Mouse (Mus musculus): ENCODE measurements around the gene Krt19.

Krt19 gene

DNA sequence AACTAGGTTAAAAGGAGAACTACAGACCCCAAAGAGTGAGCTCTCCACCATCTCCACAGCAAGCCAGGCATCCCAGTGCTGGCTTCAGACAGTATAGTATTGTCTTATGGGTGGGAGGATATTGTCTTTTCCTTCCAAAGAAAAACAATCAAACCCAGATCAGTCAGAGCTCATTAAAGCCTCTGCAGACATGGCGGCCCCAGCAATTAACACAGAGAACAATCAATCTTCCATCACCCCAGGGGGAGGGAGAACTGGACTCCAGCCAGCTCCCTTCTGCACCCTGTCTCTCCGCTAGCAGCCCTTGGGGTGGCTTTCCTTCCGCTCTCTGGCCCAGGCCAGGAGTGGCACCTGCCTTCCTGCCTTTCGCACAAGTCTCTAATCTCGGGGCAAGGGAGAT is 10.8 kb downstream of the Krt19 start:
- DNase-seq (ENCODE audit: low spot score in 2 of 2), result no peak

GRCm38 (mm10) chr11:100136559-100136958 is 11.9 kb downstream of the Krt19 start:
- DNase-seq (ENCODE audit: low spot score in 2 of 2), result no peak

- DNase-seq (ENCODE audit: low spot score in 2 of 2), result no peak
Observed at GRCm38 (mm10) chr11:100135731-100136130, 12.7 kb downstream of the Krt19 start, which contains the start of gene Krt15. Gene Krt15, minus strand, starts transcription at chr11:100135928.

DNA sequence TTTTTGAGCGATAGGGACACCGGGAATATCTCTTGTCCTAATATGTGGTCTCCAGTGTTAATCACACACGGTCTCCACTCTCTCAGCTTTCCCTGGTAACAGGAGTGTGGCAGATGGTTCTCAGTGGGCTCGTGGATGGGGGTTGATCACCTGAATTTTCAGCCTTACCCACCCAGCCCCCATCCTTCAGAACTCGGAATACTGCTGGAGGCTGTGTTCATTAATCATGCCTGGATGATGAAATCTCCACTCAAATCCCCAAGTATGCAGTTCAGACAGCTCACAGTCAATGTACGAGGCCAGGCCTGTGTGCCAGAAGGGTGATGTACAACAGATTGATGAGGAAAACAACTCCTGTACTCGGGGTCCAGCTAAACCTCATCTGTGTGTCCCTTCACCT is 23.6 kb downstream of the Krt19 start:
- no peak for DNase-seq (ENCODE audit: low spot score in 2 of 2)

DNA sequence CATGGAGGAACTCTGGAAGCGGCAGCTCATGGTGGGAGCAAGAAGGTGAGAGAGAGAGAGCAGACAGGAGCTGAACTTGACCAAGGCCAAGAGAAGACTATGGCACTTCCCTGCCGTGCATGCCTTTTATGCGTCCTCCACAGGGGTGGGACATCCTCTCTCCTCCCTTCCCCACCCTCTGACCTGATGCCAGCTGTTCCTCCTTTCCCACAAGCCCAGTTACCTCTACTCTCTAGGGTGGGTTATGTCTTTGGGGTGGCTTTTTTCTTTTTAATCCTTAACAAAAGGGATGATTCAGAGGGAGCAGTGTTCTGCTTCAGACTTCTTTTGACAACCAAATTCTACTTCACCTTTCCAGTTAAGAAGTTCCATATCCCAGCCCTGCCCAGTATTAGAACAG is 27.0 kb downstream of the Krt19 start, which contains the start of gene Krt13:
Gene Krt13, minus strand, starts transcription at position 101 of the 400 bp plus-strand sequence.
- DNase-seq (ENCODE audit: low spot score in 2 of 2), result no peak

- DNase-seq (ENCODE audit: low spot score in 2 of 2), result no peak
Observed at GRCm38 (mm10) chr11:100120331-100120730, 28.1 kb downstream of the Krt19 start.

DNA sequence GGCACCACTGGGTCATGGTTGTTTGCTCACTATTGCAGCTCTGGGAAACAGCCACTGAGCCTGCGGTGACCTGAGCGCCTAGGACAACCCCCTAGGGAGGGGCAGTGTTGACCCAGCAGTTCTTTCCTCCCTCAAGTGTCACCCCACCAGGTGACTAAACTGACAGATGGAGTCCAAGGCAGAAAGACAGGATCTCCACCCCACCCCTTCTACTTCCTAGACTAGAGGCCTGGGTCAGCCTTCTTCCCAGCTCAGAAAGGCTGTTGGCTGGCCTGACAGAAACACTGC is 34.8 kb downstream of the Krt19 start:
- DNase-seq (ENCODE audit: low spot score in 2 of 2), result no peak

DNA sequence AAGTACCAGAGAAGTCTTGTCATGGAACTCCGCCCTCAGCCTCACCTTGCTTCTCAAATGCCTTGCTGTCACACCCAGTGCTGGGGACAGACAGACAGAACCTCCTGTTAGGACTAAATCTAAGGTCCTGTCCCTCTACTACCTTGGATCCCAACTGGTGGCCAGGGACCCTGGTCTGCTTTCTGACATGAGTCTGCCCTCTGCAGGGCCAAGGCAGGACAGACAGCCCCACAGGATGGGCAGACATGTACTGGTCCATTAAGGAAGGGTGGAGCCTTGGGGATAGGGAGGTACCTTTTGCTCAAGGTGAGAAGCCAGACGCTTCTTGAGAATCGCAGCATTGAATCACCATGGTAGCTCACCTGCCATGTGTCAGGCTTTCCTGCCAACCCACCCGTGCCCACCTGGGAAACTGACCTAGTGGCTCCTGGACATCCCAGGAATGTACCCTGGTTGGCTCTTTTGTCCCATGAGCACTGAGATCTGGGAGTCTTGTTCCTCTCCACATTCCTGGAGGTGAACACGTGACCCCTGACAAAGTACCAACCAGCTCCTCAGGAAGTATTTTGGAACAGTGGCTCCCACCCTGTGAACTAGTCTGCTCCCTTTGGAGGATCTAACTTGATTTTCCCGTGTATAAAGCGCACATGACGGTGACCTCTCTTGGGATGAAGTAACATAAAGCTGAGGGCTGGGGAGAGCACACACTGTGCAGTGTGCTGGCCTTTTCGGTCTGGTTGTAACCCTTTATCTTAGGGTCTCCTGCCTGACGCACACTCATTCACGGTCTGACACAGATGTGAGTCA is 35.3 kb downstream of the Krt19 start:
- no peak for DNase-seq (ENCODE audit: low spot score in 2 of 2)

DNA sequence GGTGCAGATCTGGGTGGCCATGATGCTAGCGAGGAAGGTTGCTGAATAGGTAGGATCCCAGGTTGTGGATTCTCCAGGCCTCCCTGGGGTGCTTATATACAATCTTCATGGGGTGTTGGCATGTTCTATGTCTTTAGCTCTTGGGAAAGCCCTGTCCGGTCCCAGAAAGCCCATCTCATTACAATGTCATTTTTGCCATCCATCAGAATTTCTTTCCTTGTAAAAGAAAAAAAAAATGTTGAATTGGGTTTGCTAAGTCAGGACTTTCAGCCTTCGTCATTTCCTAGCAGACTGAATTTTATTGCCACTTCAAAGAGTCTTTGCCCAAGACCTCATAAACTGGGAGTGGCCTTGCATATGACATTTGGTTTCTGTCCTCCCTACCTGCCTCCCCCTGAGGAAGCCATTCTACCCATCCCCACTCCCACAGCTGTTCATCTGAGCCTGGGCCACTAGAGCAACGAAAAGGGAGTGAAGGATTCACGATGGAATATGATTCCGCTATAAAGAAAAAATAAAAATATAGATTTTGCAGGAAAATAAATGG is 42.8 kb downstream of the Krt19 start, which contains the start of gene Krt36:
Gene Krt36, minus strand, starts transcription at position 51 of the 547 bp plus-strand sequence.
- DNase-seq (ENCODE audit: low spot score in 2 of 2), result no peak

DNA sequence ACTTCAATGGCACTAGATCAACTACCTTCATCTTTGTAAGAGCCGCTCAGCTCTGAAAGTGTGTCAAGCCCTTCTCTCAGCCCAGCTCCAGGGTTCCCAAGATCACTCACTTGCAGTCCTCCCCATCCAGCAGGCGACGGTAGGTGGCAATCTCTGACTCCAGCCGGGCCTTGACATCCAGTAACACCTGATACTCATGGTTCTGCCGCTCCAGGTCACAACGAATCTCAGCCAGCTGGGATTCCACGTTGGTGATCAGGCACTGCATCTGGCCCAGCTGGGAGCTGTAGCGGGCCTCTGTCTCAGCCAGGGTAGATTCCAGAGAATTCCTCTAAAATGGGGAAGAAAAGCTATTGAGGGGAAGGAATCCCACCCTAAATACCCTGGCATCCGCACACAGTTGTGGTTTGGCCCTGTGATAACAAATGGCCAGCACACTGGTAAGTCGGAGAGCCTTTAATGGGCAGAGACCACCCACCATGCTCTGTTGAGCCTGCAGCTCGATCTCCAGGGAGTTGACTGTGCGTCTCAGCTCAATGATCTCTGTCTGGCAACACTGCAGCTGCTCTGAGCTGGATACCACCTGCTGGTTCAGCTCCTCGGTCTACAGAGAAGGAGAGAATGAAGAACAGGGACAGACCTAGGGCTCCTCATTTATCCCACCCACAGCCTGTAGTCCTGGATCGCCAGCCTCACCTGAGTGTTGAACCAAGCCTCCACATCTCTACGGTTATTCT is 45.6 kb downstream of the Krt19 start:
- DNase-seq (ENCODE audit: low spot score in 2 of 2), result no peak

DNA sequence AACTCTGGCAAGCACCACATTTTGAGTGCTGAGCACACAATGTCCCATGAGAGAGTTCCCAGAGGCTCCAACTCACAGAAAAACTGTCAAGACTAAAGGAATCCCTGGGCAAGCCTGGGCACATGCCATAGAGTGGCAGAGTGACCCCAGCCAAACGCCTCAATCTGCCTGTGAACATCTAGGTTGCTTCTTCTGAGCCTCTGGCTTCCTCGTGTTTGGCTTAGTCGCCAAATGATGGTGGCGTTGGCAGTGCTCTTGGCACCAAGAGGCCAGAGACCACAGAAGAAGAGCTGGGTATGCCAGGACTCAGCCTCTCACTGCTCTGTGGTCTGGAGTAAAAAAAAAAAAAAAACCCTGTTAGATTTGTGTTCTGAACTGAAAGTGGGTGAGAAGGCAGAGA is 48.1 kb downstream of the Krt19 start:
- DNase-seq (ENCODE audit: low spot score in 2 of 2), result no peak

DNA sequence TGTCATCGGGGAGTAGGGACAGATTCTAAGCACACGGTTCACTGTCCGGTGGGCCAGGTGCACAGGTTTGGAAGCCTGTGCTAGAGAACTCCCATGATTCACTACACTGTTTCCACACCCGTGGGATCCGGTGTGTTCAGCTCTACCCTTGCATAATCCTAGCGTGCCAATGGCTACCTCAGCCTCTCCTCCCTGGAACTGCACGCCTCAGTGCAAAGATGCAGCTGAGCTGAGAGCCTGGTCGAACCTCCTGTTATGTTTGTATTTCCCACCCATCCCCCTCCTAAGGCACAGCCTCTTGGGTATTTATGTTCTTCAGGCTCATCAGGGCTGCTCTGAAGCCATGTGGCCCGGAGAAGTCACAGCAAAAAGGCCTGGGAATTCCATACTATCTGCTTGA is 50.6 kb downstream of the Krt19 start:
- no peak for DNase-seq (ENCODE audit: low spot score in 2 of 2)

- no peak for DNase-seq (ENCODE audit: low spot score in 2 of 2)
Observed at GRCm38 (mm10) chr11:100096141-100096540, 52.3 kb downstream of the Krt19 start, which contains the start of gene Krt35. Gene Krt35, minus strand, starts transcription at chr11:100096241.
